Mouse (Mus musculus) limb, embryonic 11.5 days (tissue): ENCODE measurements around the gene Rnf166. TPM values are rescaled to one million over a fixed set of nuclear protein-coding genes. Genes with fewer than 3 reads are reported as not detected.

ENCODE experiments used
- ATAC-seq: fragments of 200-750 bp; cut with Nextera tagmentation; 2 replicates; pipeline ENCODE4 v1.8.0; 2017; ENCODE audit warnings: low read depth; ENCODE audit not compliant: insufficient number of reproducible peaks, low FRiP score, low TSS enrichment
- DNase-seq: peaks from one replicate; pipeline ENCODE4 v3.0.0-alpha.2; 2015; ENCODE audit warnings: low spot score
- H3K27ac ChIP-seq: fragments of 300-500 bp; sonication (generic); replicated peaks from 2 replicates; pipeline ENCODE4 v1.5.1; 2014; ENCODE audit warnings: low read depth, mild to moderate bottlenecking, low read length
- H3K27me3 ChIP-seq: fragments of 300-500 bp; sonication (generic); 2 replicates; pipeline ENCODE4 v1.6.1; 2014; ENCODE audit warnings: mild to moderate bottlenecking, low read length, mixed read lengths; ENCODE audit not compliant: control insufficient read depth, insufficient read depth
- H3K36me3 ChIP-seq: fragments of 300-500 bp; sonication (generic); 2 replicates; pipeline ENCODE4 v1.6.1; 2014; ENCODE audit warnings: mild to moderate bottlenecking, low read length, moderate library complexity, mixed read lengths; ENCODE audit not compliant: control insufficient read depth, insufficient read depth
- H3K4me1 ChIP-seq: fragments of 300-500 bp; sonication (generic); 2 replicates; pipeline ENCODE4 v1.6.1; 2014; ENCODE audit warnings: low read length, mixed read lengths; ENCODE audit not compliant: control insufficient read depth, insufficient read depth
- H3K4me2 ChIP-seq: fragments of 300-500 bp; sonication (generic); 2 replicates; pipeline ENCODE4 v1.6.1; 2014; ENCODE audit warnings: low read depth, mild to moderate bottlenecking, moderate library complexity; ENCODE audit not compliant: severe bottlenecking
- H3K4me3 ChIP-seq: fragments of 300-500 bp; sonication (generic); 2 replicates; pipeline ENCODE4 v1.5.1; 2014; ENCODE audit warnings: low read depth, low read length
- H3K9ac ChIP-seq: fragments of 300-500 bp; sonication (generic); 2 replicates; pipeline ENCODE4 v1.6.1; 2014; ENCODE audit warnings: mild to moderate bottlenecking, low read length
- H3K9me3 ChIP-seq: fragments of 300-500 bp; sonication (generic); 2 replicates; pipeline ENCODE4 v1.6.1; 2016; ENCODE audit warnings: low read length; ENCODE audit not compliant: control insufficient read depth
- WGBS: fragments of 180-500 bp; shearing (Covaris S2); extraction: QIAGEN DNeasy Blood & Tissue Kit; methylation state at CpG from one replicate; pipeline ENCODE4 v1.1.7; 2014; 5-methylcytosine and 5-hydroxymethylcytosine counted together
- polyA plus RNA-seq: library from polyadenylated mRNA; unstranded; fragments of >200 nt; fragmentation: Nextera tagmentation; extraction: Ambion mirVana; gene quantifications from 2 replicates; pipeline ENCODE4 v1.2.1, GENCODE M21; 2014

Gene Rnf166
- polyA plus RNA-seq, 1 experiment from 2014 or later, result 35.3 TPM

DNA sequence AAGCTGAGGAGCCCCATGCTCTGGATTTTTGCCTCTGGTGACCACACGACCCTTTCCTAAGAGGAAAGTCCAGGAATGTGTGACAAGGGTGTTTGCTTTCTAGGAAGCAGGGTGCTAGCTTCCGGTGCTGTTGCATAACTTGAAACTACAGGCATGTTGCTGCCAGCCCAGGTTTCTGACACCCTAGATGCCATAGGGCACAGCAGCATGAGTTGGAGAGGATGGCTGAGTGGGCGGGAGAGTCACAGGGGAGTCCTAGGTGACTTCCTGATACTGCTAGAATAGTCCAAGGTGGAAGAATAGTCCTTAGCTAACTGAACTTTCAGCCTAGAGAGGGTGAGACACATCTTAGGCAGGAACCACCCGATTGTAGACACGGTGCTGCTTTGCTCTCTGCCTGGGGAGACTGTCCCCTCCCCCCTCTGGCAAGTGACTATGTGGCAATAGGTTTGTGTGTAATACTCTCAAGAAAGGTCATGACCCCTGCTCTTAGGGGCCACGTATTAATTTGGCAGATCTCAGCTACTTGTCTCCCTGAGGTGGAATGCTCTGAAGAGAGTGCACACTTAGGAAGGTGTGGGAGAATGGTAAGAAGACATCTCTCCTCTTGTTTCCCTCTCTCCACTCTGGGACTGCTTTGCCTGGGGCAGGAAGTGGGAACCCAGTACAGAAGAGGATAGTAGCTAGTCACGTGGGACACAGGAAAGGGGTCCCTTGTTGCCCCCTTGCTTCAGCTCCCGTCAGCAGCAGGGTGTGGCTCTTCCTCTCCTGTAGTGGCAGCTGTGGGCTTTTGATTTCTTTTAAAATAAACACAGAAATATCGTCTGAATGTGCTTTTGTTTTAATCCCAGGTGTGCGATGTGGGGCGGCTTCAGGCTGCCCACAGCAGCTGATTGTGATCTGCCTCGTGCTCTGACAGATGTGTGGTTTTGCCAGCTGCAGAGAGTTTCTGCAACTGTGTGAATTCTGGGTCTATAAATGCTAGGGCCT is 11.9 kb downstream of the Rnf166 start:
- Histone ChIP-seq H3K36me3 (peaks cover 9% of the 10 kb centered on the region), H3K9me3 (no peaks in the 10 kb centered on the region), H3K9ac (no peak overlapping the region), H3K27me3 (peaks cover 28% of the 10 kb centered on the region), H3K4me2 (no peak overlapping the region), H3K4me3 (no peak overlapping the region), H3K4me1 (peaks cover 11% of the 10 kb centered on the region), H3K27ac (no peak overlapping the region)
- WGBS, result 60% methylated on average over 12 of the region's 12 CpGs
- no peak for ATAC-seq
- DNase-seq, result no peak

- WGBS, result 69% methylated on average over 8 of the region's 8 CpGs
- Histone ChIP-seq H3K27ac (no peak overlapping the region), H3K27me3 (peaks cover 28% of the 10 kb centered on the region), H3K9ac (no peak overlapping the region), H3K4me2 (no peak overlapping the region), H3K36me3 (peaks cover 6% of the 10 kb centered on the region), H3K9me3 (no peaks in the 10 kb centered on the region), H3K4me1 (peaks cover 11% of the 10 kb centered on the region), H3K4me3 (no peak overlapping the region)
- no peak for ATAC-seq
- DNase-seq, result no peak
These were observed 13.4 kb downstream of the Rnf166 start for GRCm38 (mm10) chr8:122462510-122462909.

- Histone ChIP-seq H3K4me1 (peaks cover 11% of the 10 kb centered on the region), H3K27ac (no peak overlapping the region), H3K36me3 (peaks cover 2% of the 10 kb centered on the region), H3K9ac (no peak overlapping the region), H3K9me3 (no peaks in the 10 kb centered on the region), H3K4me2 (no peak overlapping the region), H3K4me3 (no peak overlapping the region), H3K27me3 (peaks cover 28% of the 10 kb centered on the region)
- DNase-seq, result no peak
- ATAC-seq, result no peak
- 65% methylated on average over 11 of the region's 11 CpGs for WGBS
These were observed 14.3 kb downstream of the Rnf166 start for GRCm38 (mm10) chr8:122461473-122462148.

DNA sequence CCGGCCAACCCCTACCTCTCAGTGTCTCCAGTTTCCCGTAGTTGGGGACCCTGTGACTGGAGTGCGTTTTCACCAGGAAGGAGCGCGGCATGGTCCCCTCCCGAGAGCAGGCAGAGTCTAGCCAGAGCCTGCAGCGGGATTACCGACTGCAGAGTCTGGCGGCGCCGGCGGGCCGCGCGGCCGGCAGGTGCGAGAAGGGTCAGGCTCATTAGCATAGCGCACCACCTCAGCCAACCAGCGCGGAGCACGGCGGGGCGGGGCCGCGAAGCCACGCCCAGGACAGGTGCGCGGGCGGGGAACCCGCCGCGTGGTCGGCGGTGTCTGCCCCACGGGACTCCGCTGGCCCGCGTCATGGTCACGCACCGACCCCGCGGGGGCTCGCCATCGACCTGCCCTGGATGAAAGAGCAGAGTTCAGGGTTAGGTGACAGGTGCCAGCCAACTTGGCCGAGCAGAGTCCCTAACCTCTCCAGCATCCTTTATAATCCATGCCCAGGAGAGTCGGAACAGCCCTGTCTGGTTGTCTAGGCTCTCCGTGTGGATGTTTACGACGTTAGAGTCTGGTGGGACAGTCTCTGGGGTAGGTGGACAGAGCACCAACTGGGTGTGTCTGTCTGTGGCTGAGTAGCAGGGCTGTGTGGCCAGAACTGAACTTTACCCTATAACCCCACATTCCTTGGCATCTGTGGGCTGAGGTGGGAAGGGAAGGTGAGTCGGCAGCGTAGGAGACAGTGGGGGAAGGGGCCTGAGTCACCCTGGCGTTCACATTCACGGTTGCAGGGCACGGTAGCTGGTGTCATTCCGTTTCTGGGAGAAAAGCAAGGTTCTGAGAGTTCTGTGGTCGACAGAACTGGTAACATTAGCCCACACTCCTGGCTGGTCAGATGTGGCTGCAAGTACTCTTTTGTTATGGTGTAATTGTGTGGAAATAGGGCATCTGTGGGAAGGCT is 15.1 kb downstream of the Rnf166 start, which contains the start of gene Snai3:
Gene Snai3, minus strand, starts transcription at position 210 of the 949 bp plus-strand sequence.
- peak within 1 kb of the TSS; percentile 15 for H3K4me3 ChIP-seq
- H3K27ac ChIP-seq, result no peak within 1 kb of the TSS
- H3K9me3 ChIP-seq, result no peaks in the 10 kb centered on the region
- ATAC-seq (peak; percentile 65; the same call in 1 of the 2 replicates), DNase-seq (peak; percentile 67)
- no peak within 1 kb of the TSS for H3K9ac ChIP-seq
- H3K36me3 ChIP-seq, result no peaks in the 10 kb centered on the region
- H3K27me3 ChIP-seq, result peaks cover 28% of the 10 kb centered on the region
- peaks cover 11% of the 10 kb centered on the region for H3K4me1 ChIP-seq
- peak within 1 kb of the TSS; percentile 50 for H3K4me2 ChIP-seq
- WGBS, result 4% methylated on average over 56 of the region's 56 CpGs

DNA sequence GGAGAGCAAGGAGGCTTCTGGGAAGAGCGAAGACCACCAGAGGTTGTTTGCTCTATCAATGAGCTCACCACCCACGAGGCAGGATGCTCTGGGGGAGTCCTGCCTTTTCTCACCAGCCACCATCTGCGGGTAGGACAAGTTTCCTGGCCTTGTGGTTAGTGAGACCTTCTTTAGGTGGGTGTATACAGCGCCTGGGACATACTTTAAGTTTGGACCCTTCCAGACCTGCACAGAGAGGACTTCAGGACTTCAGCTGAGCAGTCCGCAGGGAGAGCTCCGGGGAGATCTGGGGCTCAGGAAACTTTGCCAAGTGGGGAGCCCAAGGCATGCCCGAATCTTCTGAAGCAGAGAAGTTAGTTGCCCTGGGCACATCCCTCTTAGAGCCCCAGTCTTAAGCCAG is 15.9 kb downstream of the Rnf166 start:
- DNase-seq (no peak), ATAC-seq (no peak)
- peak overlapping the region; percentile 15; the same call in 1 of the 2 replicates for H3K4me3 ChIP-seq
- WGBS, result 34% methylated on average over 7 of the region's 7 CpGs
- H3K4me2 ChIP-seq, result peak overlapping the region; percentile 50
- no peak overlapping the region for H3K27ac ChIP-seq
- H3K9me3 ChIP-seq, result no peaks in the 10 kb centered on the region
- peaks cover 28% of the 10 kb centered on the region for H3K27me3 ChIP-seq
- peaks cover 11% of the 10 kb centered on the region for H3K4me1 ChIP-seq
- H3K36me3 ChIP-seq, result no peaks in the 10 kb centered on the region
- no peak overlapping the region for H3K9ac ChIP-seq

- no peak for DNase-seq
- peaks cover 11% of the 10 kb centered on the region for H3K4me1 ChIP-seq
- no peak overlapping the region for H3K27ac ChIP-seq
- peaks cover 28% of the 10 kb centered on the region for H3K27me3 ChIP-seq
- H3K4me3 ChIP-seq, result no peak overlapping the region
- H3K9me3 ChIP-seq, result no peaks in the 10 kb centered on the region
- H3K4me2 ChIP-seq, result no peak overlapping the region
- no peaks in the 10 kb centered on the region for H3K36me3 ChIP-seq
- no peak for ATAC-seq
- H3K9ac ChIP-seq, result no peak overlapping the region
- WGBS, result 55% methylated on average over 6 of the region's 6 CpGs
These were observed 16.5 kb downstream of the Rnf166 start for GRCm38 (mm10) chr8:122459218-122459900.

DNA sequence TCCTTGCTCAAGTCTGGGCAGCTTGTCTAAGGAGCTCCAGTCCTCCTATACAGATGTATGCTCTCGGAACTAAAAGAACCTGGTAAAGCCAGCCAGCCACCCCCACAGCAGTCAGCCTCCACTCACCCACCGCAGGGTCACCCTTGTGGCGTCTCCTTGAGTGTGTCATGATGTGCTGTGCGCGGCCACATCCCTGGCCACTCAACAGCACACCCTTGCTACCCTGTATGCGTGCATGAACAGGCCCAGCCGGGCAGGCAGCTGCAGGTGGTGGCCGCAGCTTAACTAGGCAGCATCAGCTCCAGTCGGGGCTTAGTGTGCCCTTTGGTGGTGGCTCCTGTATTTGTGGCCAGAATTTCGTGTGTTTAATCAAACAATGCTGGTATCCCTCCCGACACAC is 18.7 kb downstream of the Rnf166 start:
- H3K4me1 ChIP-seq, result peaks cover 11% of the 10 kb centered on the region
- peaks cover 28% of the 10 kb centered on the region for H3K27me3 ChIP-seq
- 81% methylated on average over 11 of the region's 11 CpGs for WGBS
- H3K36me3 ChIP-seq, result no peaks in the 10 kb centered on the region
- DNase-seq, result no peak
- no peak for ATAC-seq
- H3K9ac ChIP-seq, result no peak overlapping the region
- no peak overlapping the region for H3K4me2 ChIP-seq
- no peaks in the 10 kb centered on the region for H3K9me3 ChIP-seq
- no peak overlapping the region for H3K4me3 ChIP-seq
- no peak overlapping the region for H3K27ac ChIP-seq
